Mouse (Mus musculus): ENCODE results near the gene Ap1g1.

DNA sequence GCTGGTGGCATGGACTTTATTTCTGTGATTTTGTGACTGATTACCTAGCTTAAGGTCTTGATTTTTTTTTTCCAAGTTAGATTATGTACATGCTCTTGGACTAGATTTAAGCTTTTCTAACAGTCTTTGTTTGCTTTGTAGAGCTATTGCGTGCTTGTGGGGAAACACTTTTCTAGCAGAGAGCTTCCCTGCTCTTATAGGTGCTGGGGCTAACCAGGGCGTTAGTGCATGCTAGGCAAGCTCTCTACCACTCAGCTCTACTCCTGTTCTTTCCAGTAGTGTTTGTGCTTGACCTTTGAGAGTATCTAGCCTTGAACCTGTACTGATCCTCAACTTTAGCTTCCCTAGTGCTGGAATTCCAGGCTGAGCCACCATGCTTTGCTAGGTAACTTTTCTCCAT lies 22.0 kb downstream of the Ap1g1 start:
- TF ChIP-seq CTCF (IDR thresholded peaks at IDR 0.05; ENCODE audit: low read depth, low read length) (no peak), POLR2A (IDR thresholded peaks at IDR 0.05; ENCODE audit: extremely low read depth, insufficient read depth, low read length) (no peak)

Measured in liver, adult 2 months (tissue).